Mouse (Mus musculus) midbrain, embryonic 10.5 days (tissue): Measurements from ENCODE around the gene Ddost. TPM values are rescaled to one million over a fixed set of nuclear protein-coding genes. Genes with fewer than 3 reads are reported as not detected.

Experiments
- microRNA-seq: library from miRNA; unstranded; fragments of <30 nt; microRNA quantifications from one replicate; pipeline ENCODE4, GENCODE M21; 2017
- polyA plus RNA-seq: library from polyadenylated mRNA; unstranded; fragments of >200 nt; fragmentation: Nextera tagmentation; extraction: Ambion mirVana; gene quantifications from 2 replicates; pipeline ENCODE4 v1.2.1, GENCODE M21; 2016

Gene Ddost
- polyA plus RNA-seq, 1 experiment from 2014 or later: 282 TPM

Small RNA genes lying within 50 kb of the gene (microRNA-seq; reads per million reads assigned to microRNA genes)
- not detected for gene Gm27646
- 1.5 reads per million for gene Mir7019

Other genes starting within 250 kb of the Ddost start
- gene Hp1bp3, start 88.4 kb upstream of the Ddost start, polyA plus RNA-seq: 153 and 178 TPM in 2 replicates
- 0.83 and 1.3 TPM in 2 replicates for gene Sh2d5, start 54.3 kb upstream of the Ddost start, polyA plus RNA-seq
- gene Kif17, start 54.3 kb upstream of the Ddost start, polyA plus RNA-seq: 0.53 and 0.55 TPM in 2 replicates
- gene Pink1, start 21.6 kb downstream of the Ddost start, polyA plus RNA-seq: 30.5 and 41.3 TPM in 2 replicates
- gene Cda, start 63.3 kb downstream of the Ddost start, polyA plus RNA-seq: 1.2 and 2.0 TPM in 2 replicates
- 0.06 TPM in 1 of 2 replicates, not detected in the other for gene Fam43b, start 91.8 kb downstream of the Ddost start, polyA plus RNA-seq
- gene Mul1, start 129.9 kb downstream of the Ddost start, polyA plus RNA-seq: 19.2 and 22.3 TPM in 2 replicates
- 3.3 and 3.9 TPM in 2 replicates for gene Camk2n1, start 149.6 kb downstream of the Ddost start, polyA plus RNA-seq